Mouse (Mus musculus) urinary bladder, adult 18-20 months (tissue): Measurements from ENCODE around the gene Bbx.

Source experiments
- DNase-seq, 2 experiments: peaks; one replicate each; pipeline ENCODE4 v3.0.0; 2022; ENCODE audit warnings: low spot score in 2 of 2, mixed read lengths in 2 of 2

Bbx gene

DNA sequence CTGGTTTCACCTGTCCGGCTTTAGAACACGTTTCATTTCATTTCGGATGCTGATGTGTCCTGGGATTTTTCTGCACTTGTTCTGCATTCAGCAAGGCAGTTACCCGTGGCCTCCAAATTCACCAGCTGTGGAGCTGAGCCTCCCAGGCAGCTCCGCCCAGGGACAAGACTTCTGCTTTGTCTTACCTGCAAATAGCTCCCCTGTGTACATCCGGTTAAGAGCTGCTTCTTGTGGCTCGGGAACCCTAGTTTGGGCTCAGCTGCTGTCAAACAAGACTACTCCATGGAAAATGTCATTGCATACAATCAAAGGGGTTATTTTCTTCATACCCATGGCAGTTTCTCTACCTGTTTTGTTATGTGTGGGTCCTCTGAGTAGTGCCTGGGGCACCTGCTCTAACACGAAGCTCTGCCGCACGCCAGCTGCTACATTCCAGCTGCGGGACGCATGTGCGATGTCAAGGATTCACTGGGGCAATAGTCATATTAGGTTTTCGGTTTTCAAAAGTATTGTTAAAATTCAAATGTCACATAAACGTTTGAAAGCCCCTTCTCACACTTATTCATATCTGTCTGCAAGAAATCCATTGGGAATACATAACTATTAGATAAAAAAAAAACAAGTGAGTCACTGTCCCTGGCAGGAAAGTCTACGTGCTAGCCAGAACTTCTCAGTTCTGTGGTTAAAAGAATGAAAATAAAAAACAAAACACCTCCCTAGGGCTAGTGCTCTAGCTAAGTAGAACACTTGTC is 264.8 kb downstream of the Bbx start:
- DNase-seq, result no peak

GRCm38 (mm10) chr16:50160418-50161271 is 271.5 kb downstream of the Bbx start:
- DNase-seq, result no peak

- DNase-seq, result no peak
These were observed 273.6 kb downstream of the Bbx start for GRCm38 (mm10) chr16:50158546-50158945.

DNA sequence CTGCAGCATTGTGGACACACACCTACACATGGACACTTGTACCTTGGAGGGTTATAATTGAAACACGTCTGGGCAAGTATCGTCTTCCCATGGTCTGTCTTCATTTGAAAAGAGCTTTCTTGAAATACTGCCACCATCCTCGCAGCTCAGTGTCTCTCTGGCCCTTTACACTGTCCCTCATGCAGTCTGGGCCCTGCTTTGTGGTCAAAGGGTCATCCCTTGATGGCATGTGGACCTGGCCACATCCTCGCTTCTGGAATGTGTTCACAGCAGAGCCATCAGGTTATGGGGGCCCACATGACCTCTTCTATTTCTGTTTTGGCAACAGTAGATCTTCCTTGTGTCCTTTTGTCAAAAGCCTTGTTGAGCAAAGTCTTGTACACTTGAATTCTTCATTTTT is 282.6 kb downstream of the Bbx start:
- DNase-seq, result no peak

GRCm38 (mm10) chr16:50147900-50148299 is 284.3 kb downstream of the Bbx start:
- DNase-seq, result no peak
